Mouse (Mus musculus) midbrain, postnatal 0 days (tissue): ENCODE data around the gene Gm960. TPM values are rescaled to one million over a fixed set of nuclear protein-coding genes. Genes with fewer than 3 reads are reported as not detected.

Source experiments
- ATAC-seq: fragments of 200-750 bp; cut with Nextera tagmentation; 2 replicates; pipeline ENCODE4 v1.8.0; 2017; ENCODE audit warnings: moderate number of reproducible peaks, mild to moderate bottlenecking, moderate TSS enrichment, moderate library complexity; ENCODE audit not compliant: low FRiP score
- DNase-seq: peaks from one replicate; pipeline ENCODE4 v3.0.0-alpha.2; 2015; ENCODE audit warnings: low spot score
- H3K27ac ChIP-seq: fragments of 300-500 bp; sonication (generic); 2 replicates; pipeline ENCODE4 v1.5.1; 2014; ENCODE audit warnings: low read depth, mild to moderate bottlenecking, low read length, mixed read lengths
- H3K27me3 ChIP-seq: fragments of 300-500 bp; sonication (generic); 2 replicates; pipeline ENCODE4 v1.6.1; 2014; ENCODE audit warnings: low read length, control low read depth, mixed read lengths; ENCODE audit not compliant: insufficient read depth
- H3K36me3 ChIP-seq: fragments of 300-500 bp; sonication (generic); 2 replicates; pipeline ENCODE4 v1.6.1; 2014; ENCODE audit warnings: low read length, control low read depth, mixed read lengths; ENCODE audit not compliant: insufficient read depth
- H3K4me1 ChIP-seq: fragments of 300-500 bp; sonication (generic); 2 replicates; pipeline ENCODE4 v1.6.1; 2014; ENCODE audit warnings: mild to moderate bottlenecking, control low read depth, antibody characterized with exemption, low read length, mixed read lengths; ENCODE audit not compliant: insufficient read depth
- H3K4me2 ChIP-seq: fragments of 300-500 bp; sonication (generic); 2 replicates; pipeline ENCODE4 v1.6.1; 2014; ENCODE audit warnings: low read depth, mild to moderate bottlenecking, low read length, mixed read lengths; ENCODE audit not compliant: poor library complexity, severe bottlenecking
- H3K4me3 ChIP-seq: fragments of 300-500 bp; sonication (generic); 2 replicates; pipeline ENCODE4 v1.5.1; 2014; ENCODE audit warnings: low read depth, mild to moderate bottlenecking, low read length, moderate library complexity
- H3K9ac ChIP-seq: fragments of 300-500 bp; sonication (generic); replicated peaks from 2 replicates; pipeline ENCODE4 v1.6.1; 2014; ENCODE audit warnings: mild to moderate bottlenecking, low read length, moderate library complexity, mixed read lengths; ENCODE audit not compliant: poor library complexity, severe bottlenecking
- H3K9me3 ChIP-seq: fragments of 300-500 bp; sonication (generic); 2 replicates; pipeline ENCODE4 v1.6.1; 2016; ENCODE audit warnings: low read length, control low read depth
- CTCF ChIP-seq: IDR thresholded peaks from 2 replicates; pipeline ENCODE4 v1.5.1; 2016; ENCODE audit warnings: antibody characterized with exemption, mild to moderate bottlenecking
- WGBS: fragments of 180-500 bp; shearing (Covaris S2); extraction: QIAGEN DNeasy Blood & Tissue Kit; methylation state at CpG from one replicate; pipeline ENCODE4 v1.1.7; 2014; 5-methylcytosine and 5-hydroxymethylcytosine counted together
- polyA plus RNA-seq: library from polyadenylated mRNA; unstranded; fragments of >200 nt; fragmentation: Nextera tagmentation; extraction: Ambion mirVana; gene quantifications from 2 replicates; pipeline ENCODE4 v1.2.1, GENCODE M21; 2015
- total RNA-seq: library from RNA; depleted of rRNA; stranded (reverse); fragments of >200 nt; gene quantifications from 2 replicates; pipeline ENCODE4 v1.2.3, GENCODE M21; 2014

Gm960 gene
- total and polyA plus RNA-seq, 2 experiments from 2014 or later = 0.99 to 5.9 TPM

DNA sequence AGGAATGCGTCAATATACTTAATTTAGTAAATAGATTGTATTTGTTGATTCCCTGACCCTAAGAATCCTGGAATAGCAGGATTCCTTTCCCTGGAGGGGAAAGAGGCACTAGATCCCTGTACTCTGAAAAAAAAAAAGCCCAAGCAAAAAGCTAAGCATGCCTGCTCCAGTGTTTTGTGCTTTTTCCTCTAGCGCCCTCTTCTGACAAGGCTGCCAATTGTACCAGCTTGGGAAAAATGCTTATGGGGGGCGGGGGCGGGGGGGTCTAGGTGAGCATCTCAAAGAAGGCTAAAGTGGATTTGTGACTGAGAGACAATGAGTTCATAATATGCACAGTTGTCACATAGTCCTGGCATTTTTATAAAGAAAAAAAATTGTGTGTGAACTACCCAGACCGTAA lies 45.1 kb upstream of the Gm960 start:
- no peak overlapping the region for H3K4me2 ChIP-seq
- ATAC-seq (no peak), DNase-seq (peak; percentile 66)
- no peaks in the 10 kb centered on the region for H3K9me3 ChIP-seq
- no peak overlapping the region for H3K4me3 ChIP-seq
- H3K36me3 ChIP-seq = peaks cover 82% of the 10 kb centered on the region
- WGBS = 39% methylated on average over 5 of the region's 5 CpGs
- H3K27me3 ChIP-seq = no peaks in the 10 kb centered on the region
- no peak overlapping the region for H3K9ac ChIP-seq
- no peaks in the 10 kb centered on the region for H3K4me1 ChIP-seq
- no peak overlapping the region for H3K27ac ChIP-seq
- TF ChIP-seq CTCF = peak; percentile 74

DNA sequence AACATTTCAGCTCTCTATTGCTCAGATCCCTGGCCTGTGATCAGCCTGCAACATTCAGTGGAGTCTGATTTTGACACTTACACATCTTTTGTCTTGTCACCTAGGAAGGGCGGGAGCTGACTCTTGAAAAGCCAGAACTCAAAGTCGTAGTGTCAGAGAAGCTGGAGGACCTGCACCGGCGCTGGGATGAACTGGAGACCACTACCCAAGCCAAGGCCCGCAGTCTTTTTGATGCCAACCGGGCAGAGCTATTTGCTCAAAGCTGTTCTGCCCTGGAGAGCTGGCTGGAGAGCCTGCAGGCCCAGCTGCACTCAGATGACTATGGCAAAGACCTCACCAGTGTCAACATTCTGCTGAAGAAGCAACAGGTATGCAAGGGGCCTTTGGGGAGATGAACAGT lies 43.8 kb upstream of the Gm960 start:
- Histone ChIP-seq H3K9ac (no peak overlapping the region), H3K4me2 (no peak overlapping the region), H3K27ac (no peak overlapping the region), H3K4me1 (no peaks in the 10 kb centered on the region), H3K4me3 (no peak overlapping the region), H3K36me3 (peaks cover 83% of the 10 kb centered on the region), H3K9me3 (no peaks in the 10 kb centered on the region), H3K27me3 (no peaks in the 10 kb centered on the region)
- ATAC-seq = no peak
- DNase-seq = no peak
- 91% methylated on average over 6 of the region's 6 CpGs for WGBS
- TF ChIP-seq CTCF = no peak

DNA sequence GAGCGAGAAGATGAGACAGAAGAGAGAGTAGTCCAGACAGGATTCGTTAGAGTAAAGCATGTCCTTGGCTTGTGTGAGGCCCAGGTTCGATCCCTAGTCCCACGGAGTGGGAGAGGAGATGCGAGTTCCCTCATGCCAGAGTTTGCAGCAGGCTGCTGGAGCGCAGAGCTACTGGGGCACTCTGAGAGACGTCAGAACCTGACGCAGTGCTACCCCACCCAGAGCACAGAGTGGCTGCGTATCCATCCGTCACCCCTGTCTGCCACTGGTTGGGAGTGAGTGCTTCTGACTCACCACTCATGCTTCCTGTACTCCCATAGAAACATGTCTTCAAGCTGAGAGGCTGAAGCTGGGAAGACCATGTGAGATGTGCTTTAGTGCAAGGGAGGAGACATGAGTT lies 43.0 kb upstream of the Gm960 start:
- no peaks in the 10 kb centered on the region for H3K9me3 ChIP-seq
- no peak overlapping the region for H3K9ac ChIP-seq
- DNase-seq = no peak
- H3K4me3 ChIP-seq = no peak overlapping the region
- no peaks in the 10 kb centered on the region for H3K27me3 ChIP-seq
- no peak overlapping the region for H3K27ac ChIP-seq
- ATAC-seq = no peak
- no peak for TF ChIP-seq CTCF
- no peaks in the 10 kb centered on the region for H3K4me1 ChIP-seq
- WGBS = 83% methylated on average over 10 of the region's 10 CpGs
- no peak overlapping the region for H3K4me2 ChIP-seq
- peaks cover 82% of the 10 kb centered on the region for H3K36me3 ChIP-seq

DNA sequence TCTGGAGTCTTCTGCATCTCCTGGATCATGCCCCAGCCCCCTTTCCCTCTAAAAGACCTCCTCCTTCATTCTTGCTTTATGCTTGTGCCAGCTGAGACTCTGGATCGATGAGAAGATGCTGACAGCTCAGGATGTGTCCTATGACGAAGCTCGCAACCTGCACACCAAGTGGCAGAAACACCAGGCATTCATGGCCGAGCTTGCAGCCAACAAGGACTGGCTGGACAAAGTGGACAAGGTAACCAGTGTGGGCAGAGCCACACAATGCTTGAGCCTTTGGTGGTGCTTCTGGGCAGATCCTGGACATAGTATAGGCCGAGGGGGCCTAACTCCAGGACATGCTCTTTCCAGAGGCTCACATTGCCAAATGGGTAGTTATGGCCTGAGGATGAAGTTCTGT lies 41.3 kb upstream of the Gm960 start:
- Histone ChIP-seq H3K9me3 (no peaks in the 10 kb centered on the region), H3K4me2 (no peak overlapping the region), H3K4me3 (no peak overlapping the region), H3K36me3 (peaks cover 69% of the 10 kb centered on the region), H3K27ac (no peak overlapping the region), H3K4me1 (no peaks in the 10 kb centered on the region), H3K27me3 (no peaks in the 10 kb centered on the region), H3K9ac (no peak overlapping the region)
- WGBS = 90% methylated on average over 5 of the region's 5 CpGs
- no peak for TF ChIP-seq CTCF
- DNase-seq (no peak), ATAC-seq (no peak)

DNA sequence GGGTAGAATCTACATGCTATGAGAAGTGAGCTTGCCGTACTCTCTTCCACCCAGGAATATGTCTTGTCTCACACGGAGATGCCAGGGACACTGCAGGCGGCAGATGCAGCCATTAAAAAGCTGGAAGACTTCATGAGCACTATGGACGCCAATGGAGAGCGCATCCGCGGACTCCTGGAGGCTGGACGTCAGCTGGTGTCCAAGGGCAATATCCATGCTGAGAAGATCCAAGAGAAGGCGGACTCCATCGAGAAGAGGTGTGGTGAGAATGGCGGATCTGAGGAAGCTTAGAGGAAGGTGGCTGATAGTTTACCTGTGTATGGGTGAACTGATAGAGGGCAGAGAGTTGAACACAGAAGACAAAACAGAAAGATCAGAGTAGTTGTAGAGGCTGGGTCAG lies 40.6 kb upstream of the Gm960 start:
- no peaks in the 10 kb centered on the region for H3K4me1 ChIP-seq
- no peaks in the 10 kb centered on the region for H3K27me3 ChIP-seq
- ATAC-seq = no peak
- no peak overlapping the region for H3K9ac ChIP-seq
- 90% methylated on average over 11 of the region's 11 CpGs for WGBS
- H3K27ac ChIP-seq = no peak overlapping the region
- no peak overlapping the region for H3K4me2 ChIP-seq
- no peak overlapping the region for H3K4me3 ChIP-seq
- no peak for DNase-seq
- TF ChIP-seq CTCF = no peak
- H3K36me3 ChIP-seq = peaks cover 69% of the 10 kb centered on the region
- no peaks in the 10 kb centered on the region for H3K9me3 ChIP-seq

DNA sequence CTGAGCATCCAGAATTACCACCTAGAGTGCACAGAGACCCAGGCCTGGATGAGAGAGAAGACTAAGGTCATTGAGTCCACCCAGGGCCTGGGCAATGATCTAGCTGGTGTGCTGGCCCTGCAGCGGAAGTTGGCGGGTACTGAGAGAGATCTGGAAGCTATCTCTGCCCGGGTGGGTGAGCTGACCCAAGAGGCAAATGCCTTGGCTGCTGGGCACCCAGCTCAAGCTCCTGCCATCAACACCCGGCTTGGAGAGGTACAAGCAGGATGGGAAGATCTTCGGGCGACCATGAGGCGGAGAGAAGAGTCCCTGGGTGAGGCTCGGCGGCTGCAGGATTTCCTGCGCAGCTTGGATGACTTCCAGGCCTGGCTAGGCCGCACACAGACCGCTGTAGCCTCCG lies 39.4 kb upstream of the Gm960 start:
- no peak overlapping the region for H3K4me2 ChIP-seq
- DNase-seq (no peak), ATAC-seq (no peak)
- no peaks in the 10 kb centered on the region for H3K27me3 ChIP-seq
- no peak for TF ChIP-seq CTCF
- no peaks in the 10 kb centered on the region for H3K9me3 ChIP-seq
- 95% methylated on average over 13 of the region's 13 CpGs for WGBS
- H3K4me3 ChIP-seq = no peak overlapping the region
- H3K9ac ChIP-seq = no peak overlapping the region
- H3K4me1 ChIP-seq = no peaks in the 10 kb centered on the region
- H3K27ac ChIP-seq = no peak overlapping the region
- H3K36me3 ChIP-seq = peaks cover 75% of the 10 kb centered on the region
